Mouse (Mus musculus) 3T3-L1 (cell line): ENCODE measurements around the gene Tomt.

Experiments used
- DNase-seq: peaks from one replicate; pipeline ENCODE4 v3.0.0-alpha.2; 2015; ENCODE audit warnings: low read depth, low spot score

The Tomt gene

DNA sequence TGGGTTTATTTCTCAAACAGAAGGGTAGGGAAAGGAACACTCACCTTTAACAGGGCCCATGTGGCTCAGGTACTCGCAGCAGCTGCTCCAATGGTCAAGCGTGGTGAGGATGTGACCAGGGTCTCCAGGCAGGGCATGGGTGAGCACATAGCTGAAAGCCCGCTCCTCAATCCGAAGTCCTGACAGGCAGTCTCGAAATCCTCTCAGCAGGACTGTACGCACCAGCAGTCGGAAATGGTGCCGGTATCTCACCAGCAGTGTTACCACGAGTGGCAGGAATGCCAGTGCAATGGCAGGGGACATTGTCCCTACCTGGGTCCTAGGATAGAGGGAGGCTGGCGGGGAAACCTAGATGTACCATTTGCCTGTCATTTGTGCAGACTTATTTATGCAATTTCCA, 4.2 kb downstream of the Tomt start:
- DNase-seq: no peak

DNA sequence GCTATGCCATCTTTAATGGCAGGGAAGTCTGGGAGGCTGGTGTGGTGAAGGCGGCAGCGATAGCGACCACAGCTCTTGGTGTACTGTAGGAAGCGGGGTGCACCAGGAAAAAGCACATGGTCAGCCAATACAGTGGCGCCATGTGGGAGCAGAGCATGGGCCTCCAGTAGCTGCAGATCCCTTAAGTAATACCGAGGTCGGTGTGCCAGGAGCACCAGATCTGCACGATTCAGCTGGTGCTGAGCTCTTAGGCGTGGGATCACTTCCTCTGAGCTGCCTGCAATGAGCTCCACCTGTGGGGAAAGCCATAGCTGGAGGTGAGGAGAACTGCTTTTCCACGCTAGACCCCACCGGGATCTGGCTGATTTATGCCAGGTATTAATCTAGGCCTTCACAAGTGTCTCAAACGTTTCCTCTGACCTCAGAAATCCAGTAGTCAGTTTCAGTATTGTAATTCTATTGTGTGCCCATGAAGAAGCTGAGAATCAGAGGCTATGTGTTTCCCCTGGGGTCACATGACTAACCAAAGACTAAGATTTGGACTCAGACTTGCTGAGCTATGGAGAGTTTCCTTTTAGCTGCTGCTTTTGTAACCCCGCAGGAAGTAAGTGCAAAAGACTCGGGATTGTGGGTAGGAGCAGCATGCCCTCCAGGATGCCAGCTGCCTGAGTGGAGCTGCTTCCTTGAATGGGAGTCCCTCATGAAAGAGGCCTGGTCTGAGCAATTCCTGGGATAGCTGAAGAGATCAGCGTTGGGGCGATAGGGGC, 5.6 kb downstream of the Tomt start:
- no peak for DNase-seq

DNA sequence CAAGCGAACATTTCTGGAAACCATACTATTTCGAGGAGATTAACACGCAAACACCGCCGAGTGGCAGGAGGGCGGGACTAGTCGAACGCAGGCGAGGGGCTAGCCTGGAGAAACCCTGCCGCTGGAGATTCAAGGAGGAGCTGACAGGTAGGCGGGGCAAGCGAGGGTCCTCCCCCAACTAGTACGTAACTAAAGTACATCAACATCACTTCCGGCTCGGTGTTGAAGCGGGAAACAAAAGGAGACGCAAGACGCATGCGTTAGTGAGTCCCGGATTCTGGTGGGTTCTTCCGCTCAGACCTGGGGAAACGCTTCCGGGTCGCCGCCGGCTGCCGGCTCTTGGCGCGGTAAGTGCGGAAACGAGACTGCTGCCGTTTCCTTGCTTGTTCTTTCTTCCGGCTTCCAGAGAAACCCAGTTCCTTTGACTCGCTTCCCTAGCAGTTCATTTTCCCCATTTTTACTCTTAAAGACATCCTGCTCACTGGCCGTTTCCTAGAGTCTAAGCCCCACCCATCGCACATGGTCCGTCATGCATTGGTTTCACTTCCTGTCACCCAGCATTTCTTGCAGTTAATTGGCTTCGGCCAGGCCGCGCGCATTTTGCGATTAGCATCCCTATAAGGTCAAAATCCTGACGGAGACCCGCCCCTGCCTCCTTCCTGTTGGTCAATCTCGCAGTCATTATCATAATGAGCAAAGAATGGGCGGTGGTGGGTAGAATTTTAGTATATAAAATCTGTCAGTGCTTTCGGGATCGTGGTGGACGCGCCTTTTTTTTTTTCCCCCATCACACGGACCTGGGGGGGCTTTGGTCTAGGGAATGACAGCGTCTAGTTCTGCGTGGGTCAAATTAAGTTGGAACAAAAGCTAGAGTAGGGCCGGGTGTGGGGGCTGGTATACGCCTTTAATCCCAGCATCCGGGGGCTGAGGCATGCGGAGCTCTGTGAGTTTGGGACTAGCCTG, 9.8 kb downstream of the Tomt start:
- peak; percentile 98 for DNase-seq

DNA sequence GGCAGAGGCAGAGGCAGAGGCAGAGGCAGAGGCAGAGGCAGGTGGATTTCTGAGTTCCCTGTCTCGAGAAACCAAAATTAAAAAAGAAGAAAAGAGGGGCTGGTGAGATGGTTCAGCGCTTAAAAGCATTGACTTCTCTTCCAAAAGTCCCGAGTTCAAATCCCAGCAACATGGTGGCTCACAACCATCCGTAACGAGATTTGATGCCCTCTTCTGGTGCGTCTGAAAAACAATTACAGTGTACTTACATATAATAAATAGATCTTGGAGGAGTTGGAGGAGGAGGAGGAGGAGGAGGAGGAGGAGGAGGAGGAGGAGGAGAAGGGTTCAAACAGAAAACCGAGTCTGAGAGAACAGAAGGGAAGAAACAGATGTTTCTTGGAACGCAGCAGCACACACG, 10.5 kb downstream of the Tomt start:
- DNase-seq: no peak

DNA sequence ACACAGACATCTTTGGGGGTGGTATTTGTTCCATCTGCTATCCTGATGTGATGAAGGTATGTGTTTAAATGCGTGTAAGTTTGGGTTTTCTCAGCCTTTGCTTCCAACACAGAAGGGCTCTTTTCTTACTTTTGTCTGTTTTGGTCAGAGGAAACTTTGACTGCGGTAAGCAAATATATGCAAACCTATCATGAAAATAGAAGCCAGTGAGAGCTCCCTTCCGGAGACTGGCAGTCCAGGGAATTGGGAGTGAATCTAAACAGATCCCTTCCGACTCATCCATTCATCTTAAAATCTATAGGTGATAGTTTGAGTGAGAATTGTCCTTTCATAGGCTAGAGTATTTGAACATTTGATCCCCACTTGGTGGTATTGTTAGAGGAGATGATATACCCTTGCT, 17.7 kb downstream of the Tomt start:
- no peak for DNase-seq

DNA sequence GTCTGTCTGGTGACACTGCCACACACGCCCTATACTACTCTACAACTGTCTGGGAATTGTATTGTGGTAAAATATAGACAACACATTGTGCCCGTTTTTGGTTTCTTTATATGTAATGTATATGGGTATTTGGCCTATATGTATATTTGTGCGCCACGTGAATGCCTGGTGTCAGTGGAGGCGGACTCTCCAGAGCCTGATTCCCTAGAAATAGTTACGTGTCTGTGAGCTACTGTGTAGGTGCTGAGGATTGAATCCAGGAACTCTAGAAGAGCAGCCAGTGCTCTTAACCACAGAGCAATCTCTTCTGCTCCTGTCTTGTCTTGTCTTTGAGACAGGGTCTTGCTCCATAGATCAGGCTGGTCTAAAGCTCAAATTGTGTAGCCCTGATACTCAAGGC, 19.9 kb downstream of the Tomt start:
- DNase-seq: no peak

DNA sequence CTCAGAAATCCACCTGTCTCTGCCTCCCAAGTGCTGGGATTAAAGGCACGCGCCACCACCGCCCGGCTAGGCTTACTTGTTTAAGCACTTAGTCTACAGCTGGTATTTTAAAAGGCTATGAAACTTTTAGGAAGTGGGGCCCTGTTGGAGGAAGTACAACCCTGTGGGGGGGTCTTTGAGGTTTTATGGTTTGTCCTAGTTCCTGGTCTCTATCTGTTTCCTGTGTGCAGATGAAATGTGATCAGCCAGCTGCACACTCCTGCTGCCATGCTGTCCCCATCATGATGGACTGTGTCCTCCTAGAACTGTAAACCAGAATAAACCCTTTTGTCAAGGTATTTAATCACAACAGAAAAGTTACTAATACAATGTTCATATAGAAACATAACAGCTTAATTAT, 22.0 kb downstream of the Tomt start:
- no peak for DNase-seq

DNA sequence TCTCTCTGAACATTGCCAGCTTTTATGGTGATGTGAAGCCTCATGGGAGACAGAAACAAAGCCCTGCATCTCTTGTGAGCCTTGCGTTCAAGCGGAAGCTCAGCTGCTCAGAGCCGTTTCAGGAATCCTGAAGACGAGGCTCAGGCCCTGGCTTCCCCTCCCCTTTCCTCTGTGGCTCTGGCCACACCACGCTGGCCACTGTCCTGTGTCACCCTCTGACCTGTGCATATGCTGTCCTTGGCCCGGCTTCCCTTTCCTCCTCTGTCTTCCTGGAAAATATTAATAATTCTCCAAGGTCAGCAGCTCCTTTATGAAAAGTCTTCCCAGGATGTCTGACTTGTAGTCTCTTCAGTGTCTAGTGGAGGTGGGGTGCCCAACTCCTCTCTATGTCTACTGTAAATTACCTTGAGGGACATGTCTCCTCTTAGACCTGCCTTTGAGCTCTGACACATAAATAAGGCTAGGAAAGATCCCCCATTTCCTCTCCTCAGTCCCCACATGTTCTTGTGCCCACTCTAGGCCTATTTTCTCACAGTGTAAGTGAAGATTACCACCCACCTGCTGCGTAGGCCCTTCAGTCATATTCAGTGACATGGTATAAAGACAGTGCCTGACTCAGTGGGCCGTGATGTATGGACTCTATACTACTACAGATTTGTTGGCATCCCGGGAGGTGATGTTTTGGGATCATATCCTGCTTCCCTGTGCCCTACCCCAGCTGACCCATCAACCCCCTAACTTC, 23.6 kb downstream of the Tomt start:
- DNase-seq: no peak

DNA sequence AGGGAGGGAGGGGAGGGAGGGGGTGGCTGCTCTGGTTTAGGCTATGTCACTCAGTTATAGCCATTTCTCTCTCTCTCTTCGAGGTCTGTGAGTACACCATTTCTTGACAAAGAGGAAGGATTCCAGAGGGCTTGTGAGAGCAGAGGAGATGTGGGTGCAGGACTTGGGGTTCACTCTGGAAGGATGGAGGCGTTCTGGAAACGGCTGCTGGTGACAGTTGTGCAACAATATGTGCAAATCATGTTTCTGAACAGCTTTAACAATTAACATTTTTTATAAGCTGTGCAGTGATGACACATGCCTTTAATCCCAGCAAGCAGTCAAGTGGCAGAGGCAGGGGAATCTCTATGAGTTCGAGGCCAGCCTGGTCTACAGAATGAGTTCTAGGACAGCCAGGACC, 25.3 kb downstream of the Tomt start:
- DNase-seq: no peak

DNA sequence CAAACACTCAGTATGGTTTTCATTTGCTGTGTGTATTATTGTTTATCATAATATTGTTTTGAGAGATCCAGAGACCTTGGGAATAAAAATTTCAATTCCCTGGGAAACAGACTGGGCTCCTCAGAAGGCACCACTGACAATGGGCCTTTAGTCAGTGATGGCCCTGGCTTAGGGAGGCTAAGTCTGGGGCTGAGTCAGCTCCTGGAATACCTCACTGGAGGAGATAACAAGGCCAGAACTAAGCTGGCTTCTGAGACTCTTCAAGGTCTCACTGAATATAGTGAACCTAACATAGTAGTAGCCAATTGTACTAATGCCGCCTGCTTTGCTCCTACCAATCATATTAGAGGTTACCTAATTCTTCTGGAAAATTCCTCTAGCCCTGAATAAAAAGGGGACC, 30.2 kb downstream of the Tomt start:
- DNase-seq: no peak

DNA sequence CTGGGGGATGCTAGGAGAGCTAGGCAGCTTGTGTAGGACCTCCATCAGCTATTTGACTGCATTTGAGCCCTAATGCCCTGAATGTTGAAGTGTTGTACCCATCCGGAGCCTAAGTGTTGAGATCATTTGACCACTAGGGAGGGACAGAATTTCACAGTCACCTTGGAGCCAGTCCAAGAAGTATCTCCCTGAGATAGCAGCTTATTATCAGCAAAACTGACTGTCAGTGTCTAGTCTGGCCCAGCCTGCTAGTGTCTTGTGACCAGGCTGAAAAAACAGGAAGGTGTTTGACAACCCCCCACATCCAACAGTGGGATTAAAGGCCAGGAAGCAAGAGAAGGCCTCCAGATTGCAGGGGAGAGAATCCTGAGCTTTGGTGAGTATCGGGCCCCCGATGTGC, 34.9 kb downstream of the Tomt start:
- peak; percentile 15 for DNase-seq

DNA sequence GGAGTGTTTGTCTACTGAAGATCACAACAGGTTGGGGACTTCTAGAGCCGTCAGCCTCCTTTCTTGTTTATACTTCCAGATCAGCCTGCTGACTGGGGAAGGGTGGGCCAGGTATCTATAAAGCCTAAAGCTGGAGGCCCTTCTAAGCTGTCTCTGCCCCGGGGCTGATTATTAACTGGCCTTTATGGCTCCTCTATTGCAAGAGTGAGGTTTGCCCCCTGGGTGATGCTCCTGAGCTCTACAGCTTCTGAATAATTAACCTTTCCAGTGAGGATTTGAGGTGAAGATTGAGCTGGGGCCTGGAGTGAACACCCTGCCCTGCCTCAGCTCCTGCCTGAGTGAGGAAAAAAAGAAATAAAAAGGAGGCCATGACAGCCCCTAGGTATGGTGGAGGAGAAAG, 35.5 kb downstream of the Tomt start, which contains the start of gene Folr1:
Folr1 (minus strand) TSS at position 160 of the 400 bp plus-strand sequence.
- DNase-seq: no peak

DNA sequence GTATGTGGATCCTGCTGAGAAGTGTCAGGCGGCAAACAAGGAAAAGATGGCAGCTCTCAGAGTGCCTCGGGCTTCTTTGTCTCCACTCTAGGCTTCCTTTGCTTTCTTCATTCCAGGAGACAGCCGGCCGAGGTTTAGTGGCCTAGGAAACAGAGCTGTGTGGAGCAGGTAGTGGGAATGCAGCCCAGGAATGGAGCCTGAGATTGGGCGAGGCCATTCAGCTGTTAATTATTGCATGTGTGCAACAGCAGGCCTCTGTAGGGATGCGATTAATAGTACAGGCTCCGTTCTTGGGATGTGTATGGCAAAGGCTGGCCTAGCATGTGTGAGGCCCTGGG, 37.0 kb downstream of the Tomt start:
- no peak for DNase-seq

DNA sequence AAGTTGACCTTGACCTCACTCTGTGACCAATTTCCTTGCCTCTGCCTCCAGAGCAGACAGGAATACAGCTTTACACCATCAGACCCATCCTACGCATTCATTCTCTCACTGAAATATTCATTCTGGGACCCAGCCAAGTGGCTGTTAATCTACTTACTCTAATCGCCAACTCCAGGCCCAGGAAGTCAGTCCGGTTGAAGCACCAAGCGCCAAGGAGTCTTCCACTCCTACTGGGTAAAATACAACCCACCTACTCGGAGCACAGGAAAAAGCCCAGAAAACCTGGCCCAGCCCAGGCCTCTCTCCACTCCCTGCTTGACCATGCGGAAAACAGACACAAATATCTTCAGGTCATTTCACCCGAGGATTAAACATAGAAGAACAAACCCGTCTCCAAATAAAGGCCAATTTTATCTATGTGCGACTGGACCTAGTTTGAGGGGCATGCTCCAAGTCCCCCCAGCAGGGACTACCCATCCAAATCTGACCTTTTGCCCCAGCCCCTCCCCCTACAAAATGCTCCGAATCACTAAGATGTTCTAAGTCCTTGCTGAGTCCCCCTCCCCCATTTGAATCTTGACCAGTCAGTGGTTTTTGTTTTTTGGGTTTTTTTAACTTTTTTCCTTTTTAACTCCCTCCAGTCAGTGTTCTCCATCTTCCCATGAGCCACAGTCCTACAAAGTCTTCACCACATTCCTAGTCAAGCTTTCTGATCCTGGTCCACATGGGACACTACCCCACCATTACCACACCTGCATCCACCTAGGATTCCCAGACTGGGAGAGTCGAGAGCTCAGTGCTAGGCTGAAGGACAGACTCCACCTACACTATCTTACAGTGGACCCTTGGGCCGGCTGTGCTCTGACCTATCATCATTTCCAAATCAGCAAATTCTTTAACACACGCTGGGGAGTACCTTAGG, 37.7 kb downstream of the Tomt start:
- no peak for DNase-seq

DNA sequence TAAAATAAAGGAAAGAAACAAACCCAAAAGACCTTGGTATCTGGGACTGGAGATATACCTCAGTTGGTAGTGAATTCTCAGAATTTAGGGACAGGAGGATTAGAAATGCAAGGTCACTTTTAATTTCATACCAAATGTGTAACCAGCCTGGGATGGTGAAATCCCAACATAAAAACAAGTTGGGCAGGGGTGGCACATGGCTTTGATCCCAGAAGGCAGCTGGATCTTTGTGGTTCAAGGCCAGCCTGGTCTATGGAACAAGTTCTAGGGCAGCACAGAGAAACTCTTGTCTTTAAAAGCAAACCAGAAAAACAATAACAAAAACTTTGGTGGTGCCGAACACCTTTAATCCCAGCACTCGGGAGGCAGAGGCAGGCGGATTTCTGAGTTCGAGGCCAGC, 38.7 kb downstream of the Tomt start:
- no peak for DNase-seq

DNA sequence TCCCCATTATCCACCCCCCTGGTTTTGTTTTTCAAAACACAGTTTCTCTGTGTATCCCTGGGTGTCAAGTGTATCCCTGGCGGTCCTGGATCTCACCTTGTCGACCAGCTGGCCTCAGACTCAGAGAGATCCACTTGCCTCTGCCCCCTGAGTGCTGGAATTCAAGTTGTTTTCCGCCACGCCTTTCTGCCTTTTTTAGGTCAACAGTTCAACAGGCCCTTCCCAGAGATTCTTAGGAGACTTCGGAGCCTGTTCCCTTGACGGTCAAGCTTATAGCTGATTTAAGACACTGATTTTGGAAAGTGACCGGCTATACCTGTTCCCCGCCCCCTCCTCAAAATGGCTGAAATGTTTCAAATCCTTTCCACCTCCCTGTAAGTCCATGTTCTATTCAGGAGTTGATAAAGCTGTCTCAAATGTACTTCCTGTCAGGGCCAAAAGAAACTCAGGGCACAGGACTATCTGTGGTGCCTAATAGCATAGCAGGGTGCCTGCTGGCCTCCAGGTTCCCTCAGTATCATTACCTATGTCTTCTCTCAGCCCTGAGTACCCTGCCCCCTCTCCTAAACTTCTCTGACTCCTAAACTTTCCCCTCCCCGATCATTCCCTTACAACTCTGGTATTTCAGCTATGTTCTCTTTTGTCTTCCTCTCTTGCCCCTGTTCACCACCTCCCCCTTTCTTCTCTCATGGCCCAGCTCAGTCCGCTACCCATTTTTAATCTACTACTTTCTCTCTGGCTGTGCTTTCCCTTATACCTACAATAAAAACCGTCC, 39.5 kb downstream of the Tomt start:
- no peak for DNase-seq

DNA sequence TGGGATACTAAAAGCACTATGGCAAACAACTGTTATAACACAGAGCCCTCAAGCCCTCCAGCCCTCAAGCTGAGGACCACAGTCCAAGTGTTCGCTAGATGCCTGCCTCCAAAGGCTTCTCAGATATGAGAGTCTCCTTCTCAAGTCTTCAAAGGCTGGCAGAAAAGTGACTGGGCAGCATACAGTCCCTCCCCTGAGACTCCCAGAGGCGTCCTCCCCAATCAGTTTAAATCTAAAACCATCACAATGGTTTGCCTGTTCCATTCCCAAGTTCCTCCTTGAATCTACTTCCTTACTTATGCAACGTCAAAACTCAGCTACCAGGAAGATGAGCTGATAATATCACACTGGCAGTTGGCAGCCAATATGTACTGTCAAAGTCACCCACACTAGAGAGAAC, 42.7 kb downstream of the Tomt start, which contains the start of gene Anapc15:
Anapc15 (plus strand) TSS at position 301 of the 400 bp plus-strand sequence.
- DNase-seq: no peak

DNA sequence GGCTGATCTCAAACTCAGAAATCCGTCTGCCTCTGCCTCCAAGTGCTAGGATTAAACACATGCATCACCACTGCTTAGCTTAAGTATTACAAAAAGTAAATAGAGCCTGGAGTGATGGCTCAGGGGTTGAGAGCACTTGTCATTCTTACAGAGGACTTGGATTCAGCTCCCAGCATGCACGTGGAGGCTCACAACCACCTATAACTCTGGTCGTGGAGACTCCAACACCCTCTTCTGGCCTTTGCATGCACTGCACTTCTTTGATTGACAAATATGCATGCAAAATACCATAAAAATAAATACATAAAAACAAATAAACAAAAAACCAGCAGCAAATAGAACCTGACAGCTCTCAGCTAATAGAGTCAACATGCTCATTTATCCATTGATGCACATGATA, 43.9 kb downstream of the Tomt start:
- DNase-seq: no peak

DNA sequence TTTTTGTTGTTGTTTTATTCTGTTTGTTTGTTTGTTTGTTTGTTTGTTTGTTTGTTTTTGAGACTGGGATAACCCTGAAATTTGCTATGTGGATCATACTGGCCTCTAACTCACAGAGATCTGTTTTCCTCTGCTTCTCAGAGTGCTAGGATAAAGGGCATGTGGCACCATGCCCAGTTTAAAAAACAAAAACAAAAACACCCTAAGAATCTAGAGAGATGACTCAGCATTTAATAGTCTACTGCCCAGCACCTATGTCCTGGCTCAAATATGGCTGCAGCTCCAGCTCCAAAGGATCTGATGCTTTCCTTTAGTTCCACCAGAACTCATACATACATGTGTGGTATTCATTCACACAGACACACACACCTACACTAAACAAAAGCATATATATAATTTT, 45.2 kb downstream of the Tomt start:
- DNase-seq: peak; percentile 68

DNA sequence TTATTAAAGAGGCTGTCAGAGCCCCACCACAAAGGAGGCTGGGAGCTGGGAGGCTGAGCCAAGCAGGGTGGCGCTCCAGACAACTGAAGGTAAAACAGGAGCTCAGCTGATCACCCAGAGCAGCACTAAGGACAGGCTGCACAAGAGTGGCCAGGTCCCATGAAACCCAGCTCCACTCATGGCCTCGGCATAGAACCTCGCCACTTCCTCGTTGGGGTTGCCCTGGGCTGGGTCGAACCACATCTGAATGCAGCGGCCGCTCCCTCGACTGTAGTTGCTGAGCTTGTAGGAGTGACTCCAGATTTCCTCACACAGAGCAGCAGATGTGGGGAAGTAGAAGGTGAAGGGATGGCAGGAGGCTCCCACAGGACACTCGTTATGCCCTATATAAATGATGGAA, 47.8 kb downstream of the Tomt start:
- no peak for DNase-seq
